Mouse (Mus musculus) A20 (cell line): ENCODE results near the gene Gpr183.

Source experiments
- DNase-seq: peaks from one replicate; pipeline ENCODE4 v3.0.0-alpha.2; 2011; ENCODE audit warnings: low read depth, low spot score

Gpr183 gene

GRCm38 (mm10) chr14:121957176-121957871 is 7.7 kb downstream of the Gpr183 start:
- DNase-seq = no peak

DNA sequence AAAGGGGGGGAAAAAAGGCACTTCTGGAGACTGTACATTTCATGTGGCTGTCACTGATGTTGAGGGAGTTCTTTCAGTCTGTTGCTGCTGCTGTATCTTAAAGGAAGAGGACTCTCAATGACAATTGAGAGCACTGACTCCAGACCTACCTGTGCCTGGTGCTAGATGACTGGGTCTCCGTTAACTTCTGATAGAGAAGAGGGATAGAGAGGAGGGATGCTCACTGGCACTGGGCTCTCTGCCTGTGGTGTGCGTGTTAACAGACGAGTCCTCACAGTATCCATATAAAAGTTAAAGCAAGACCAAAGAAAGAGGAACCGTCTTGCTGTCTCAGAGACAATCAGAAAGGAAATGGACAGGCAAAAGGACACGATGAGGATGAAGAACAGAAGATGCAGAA is 8.7 kb downstream of the Gpr183 start:
- DNase-seq = no peak

- DNase-seq = peak; percentile 48
These were observed 9.7 kb downstream of the Gpr183 start for GRCm38 (mm10) chr14:121955176-121955795.

GRCm38 (mm10) chr14:121954608-121955007 is 10.4 kb downstream of the Gpr183 start:
- no peak for DNase-seq

GRCm38 (mm10) chr14:121954129-121954528 is 10.9 kb downstream of the Gpr183 start:
- no peak for DNase-seq

DNA sequence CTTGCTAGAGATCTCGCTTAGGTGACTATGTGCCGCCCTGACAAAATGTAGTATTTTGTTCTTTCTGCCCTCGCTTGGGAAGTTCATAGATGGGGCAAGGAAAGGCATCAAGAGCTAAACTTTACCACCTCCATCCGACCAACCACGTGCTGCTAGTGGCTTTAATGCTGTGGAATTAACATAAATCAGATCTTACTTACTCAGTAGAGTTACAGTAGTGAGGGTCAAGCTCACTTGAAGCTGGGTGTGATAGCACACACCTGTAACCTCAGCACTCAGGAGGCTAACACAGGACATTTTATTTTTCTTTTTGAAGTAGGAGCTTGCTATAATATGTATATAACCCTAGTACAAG is 13.0 kb downstream of the Gpr183 start:
- DNase-seq = no peak

GRCm38 (mm10) chr14:121951399-121952045 is 13.5 kb downstream of the Gpr183 start:
- DNase-seq = no peak

- no peak for DNase-seq
These were observed 15.1 kb downstream of the Gpr183 start for GRCm38 (mm10) chr14:121949897-121950296.

- DNase-seq = no peak
These were observed 15.6 kb downstream of the Gpr183 start for GRCm38 (mm10) chr14:121949436-121949835.

DNA sequence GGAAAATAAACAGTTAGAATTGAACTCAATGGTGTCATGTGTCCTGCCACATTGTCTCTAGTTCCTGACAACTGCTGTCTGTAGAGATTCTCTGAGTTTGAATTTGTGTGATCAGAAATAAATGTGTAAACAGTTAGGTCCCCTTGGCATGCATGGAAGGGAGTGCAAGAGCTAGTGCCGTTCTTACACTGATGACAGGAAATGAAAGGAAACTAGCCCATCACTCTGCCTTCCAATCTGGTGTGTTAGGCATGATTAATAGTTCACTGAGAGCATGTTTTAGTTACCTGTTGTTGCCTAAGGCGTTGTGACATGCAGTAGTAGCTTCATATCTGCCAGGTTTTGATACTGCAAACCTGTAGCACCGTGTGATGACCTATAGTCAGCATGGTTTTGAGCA is 17.0 kb downstream of the Gpr183 start:
- no peak for DNase-seq

GRCm38 (mm10) chr14:121947201-121947760 is 17.7 kb downstream of the Gpr183 start:
- no peak for DNase-seq

DNA sequence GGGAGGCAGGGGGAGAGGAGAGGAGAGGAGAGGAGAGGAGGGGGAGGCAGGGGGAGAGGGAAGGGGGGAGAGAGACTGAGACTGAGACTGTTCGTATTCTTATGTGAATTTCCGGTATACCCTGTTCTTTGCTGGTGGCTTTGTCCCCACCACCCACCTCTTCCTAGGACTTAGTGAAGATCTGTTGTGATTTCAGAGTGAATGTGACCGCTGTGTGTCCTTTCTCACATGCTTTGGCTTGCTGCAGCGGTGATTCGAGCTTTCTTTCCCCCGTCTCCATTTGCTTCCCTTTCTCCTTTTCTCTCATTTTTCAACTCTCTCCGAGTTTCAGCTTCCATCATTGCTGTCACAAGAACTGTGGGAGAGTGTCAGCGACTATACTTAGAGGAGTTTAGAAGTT is 18.3 kb downstream of the Gpr183 start:
- DNase-seq = no peak

- DNase-seq = no peak
These were observed 18.9 kb downstream of the Gpr183 start for GRCm38 (mm10) chr14:121946131-121946530.

DNA sequence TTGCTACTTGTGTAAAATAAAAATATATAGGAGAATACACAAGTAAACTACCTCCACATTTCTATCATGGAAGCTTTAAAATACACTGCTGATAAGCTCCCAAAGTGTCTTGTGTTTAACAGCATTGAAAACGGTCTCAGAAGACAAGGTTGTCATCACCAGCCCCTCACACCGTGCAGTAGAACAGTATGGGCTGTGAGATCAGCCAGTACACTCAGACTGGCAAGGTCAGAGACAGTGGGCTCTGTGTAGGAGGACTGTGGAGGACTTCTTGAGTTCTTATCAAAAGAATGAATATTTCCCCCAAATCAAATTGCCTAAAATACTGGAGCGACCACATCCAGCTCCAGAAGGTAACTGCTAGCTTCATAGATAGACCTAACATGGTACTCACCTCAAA is 25.4 kb downstream of the Gpr183 start:
- DNase-seq = peak; percentile 38

DNA sequence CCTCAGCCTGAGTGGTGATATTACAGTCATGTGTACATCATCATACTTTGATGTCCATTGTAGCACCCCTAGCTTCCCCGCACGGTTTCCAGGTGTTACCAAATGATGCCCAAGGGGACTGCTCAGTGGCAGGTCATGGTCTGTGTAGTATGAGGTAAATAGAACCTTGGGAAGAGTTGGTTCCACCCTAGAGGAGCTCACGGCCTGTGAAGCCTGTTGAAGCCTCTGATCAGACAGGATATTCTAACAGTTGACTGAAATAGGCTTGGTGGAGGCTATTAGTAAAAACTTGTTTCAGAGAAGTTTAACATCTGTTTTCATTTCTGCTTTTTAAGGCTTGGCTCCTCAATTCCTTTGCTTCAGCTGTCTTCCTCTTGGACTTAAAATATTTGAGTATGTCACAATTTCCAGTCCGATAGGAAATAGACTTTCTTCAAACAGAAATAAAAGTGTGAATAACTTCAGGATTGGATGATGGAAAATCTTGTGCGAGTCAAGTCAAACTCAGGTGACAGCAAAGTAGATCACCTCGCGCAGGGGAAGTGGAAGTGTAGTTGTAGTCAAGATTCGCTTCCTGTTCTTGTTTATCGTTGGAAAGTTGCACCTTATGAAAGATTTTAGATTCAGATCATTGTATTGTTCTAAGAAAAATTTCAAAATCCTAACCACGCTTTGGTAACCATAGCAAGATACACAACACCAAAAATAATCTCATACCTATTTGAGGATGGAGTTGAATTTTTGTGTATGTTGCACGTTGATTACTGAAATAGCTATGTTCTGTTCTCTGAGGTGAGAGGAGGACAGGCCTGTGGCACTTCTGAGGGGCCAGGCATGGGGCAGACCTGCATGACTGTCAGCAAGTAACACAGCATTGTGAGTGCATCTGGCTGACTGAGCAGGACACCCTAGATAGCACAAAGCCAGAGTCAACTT is 26.5 kb downstream of the Gpr183 start:
- DNase-seq = peak; percentile 92

DNA sequence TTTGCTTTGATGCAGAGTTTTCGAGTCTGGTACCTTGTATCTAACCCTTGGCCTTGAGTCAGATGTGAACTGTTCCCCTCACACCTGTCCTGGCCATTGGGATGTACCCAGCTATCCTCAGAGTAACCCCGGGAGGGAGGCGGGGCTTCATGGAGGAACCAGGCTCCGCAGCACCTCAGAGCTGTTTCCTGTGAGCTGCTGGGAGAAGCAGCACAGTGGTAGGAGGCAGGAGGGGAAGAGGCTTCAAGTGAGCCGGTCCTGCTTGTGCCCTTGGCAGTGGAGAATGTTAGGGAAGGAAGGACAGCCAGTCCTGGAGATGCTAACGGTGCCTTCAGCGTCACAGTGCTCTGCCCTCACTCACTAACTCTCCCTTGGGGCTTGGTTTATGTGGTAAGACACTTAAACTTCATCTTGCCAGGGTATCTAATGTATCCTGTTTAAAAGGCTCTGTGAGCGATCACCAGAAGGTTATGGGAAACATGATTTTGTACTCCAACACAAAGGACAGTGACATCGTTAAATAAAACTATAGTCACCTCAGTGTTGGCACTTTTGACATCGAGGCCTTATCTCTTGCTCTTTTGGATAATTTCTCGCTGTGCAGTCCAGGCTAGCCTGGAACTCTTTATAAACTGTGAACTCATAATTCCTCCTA is 27.3 kb downstream of the Gpr183 start:
- no peak for DNase-seq

GRCm38 (mm10) chr14:121936856-121937255 is 28.1 kb downstream of the Gpr183 start:
- DNase-seq = no peak

DNA sequence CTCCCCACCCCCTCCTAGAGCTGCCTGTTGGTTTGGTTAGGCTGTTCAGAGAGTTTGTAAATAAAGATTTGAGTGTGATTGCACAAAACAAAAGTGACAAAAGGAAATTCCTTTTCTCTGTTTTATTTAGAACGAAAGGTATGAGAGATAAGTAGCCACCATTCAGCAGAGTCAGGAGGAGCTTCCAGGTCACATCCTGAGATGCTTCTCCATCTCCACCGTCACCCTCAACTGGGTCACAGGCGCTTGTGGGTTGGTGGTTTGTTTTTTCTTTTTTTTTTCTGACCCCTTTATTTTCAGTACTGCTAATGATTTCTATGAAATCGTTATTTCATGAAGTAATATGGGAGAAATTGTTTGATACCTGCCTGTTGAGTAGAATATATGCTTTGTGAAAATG is 28.6 kb downstream of the Gpr183 start:
- no peak for DNase-seq

GRCm38 (mm10) chr14:121934597-121934946 is 30.4 kb downstream of the Gpr183 start:
- DNase-seq = no peak

- DNase-seq = no peak
These were observed 30.9 kb downstream of the Gpr183 start for GRCm38 (mm10) chr14:121933906-121934596.

DNA sequence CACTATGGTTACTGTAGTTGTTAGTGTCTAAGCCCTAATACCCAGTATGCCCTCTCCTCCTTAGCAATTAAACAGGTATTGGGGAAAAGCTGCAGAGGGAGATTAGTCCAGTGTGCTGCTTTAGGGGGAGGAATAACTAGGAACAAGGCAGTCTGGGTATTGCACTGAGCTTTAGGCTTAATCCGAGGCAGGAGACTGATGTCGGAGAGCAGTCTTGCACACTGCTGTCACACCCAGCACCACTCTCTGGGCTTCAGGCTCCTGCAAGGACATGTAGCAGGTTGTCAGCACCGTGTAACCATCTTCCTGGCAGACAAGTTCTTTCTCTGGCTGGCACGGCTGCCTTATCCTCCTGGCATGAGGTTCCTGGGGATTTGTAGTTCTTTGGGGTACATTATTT is 32.8 kb downstream of the Gpr183 start:
- no peak for DNase-seq
